Mouse (Mus musculus) frontal cortex, adult (tissue): Measurements from ENCODE around the gene Atxn7l2.

ENCODE experiments used
- ATAC-seq: cut with Nextera tagmentation; 2 replicates; pipeline ENCODE4 v1.9.2; 2017; ENCODE audit warnings: mild to moderate bottlenecking, moderate library complexity, mixed read lengths; ENCODE audit not compliant: low TSS enrichment

Atxn7l2 gene

GRCm38 (mm10) chr3:108178756-108179715 is 31.7 kb downstream of the Atxn7l2 start:
- ATAC-seq, result no peak

GRCm38 (mm10) chr3:108174672-108175531 is 35.8 kb downstream of the Atxn7l2 start:
- peak; percentile 95 for ATAC-seq

DNA sequence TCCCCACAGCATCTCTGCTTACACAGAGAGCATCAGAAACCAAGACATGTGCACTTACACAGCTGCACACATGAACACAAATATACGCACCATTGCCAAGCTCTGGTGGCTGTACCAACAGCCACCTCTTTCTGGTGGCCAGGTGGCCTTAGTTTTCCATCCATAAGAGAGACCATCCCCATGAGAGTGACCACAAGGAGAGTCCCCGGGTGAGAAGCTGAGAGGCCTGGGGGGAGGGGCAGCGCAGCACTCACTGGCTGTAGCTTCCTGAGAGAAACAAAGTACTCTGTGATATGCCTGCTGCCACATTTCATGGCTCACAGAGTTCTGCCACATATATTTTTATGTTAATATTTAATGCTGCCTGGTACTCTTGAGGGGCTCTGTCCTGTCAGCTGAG is 41.5 kb downstream of the Atxn7l2 start:
- ATAC-seq, result no peak

DNA sequence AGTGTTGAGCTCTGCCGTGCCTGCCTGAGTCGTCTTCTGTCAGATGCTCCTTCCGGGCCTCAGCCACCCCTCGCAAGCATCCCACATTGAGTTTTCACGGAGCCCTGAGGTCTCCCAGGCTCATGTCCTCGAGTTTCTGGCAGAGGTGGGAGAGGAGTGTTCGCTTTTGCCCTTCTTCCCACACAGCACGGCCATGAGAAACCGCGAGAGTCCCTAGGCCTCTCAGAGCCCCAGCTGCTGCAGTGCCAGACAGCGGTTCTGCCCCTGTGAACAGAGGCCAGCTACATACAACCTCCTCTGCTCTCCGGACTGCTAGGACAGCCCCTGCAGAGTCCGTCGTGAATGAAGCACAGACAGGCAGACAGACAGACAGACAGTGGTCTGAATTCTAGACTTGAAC is 43.2 kb downstream of the Atxn7l2 start:
- no peak for ATAC-seq

GRCm38 (mm10) chr3:108166486-108167211 is 44.1 kb downstream of the Atxn7l2 start:
- peak; percentile 57 for ATAC-seq

- ATAC-seq, result no peak
Measured at GRCm38 (mm10) chr3:108165532-108166315, 45.0 kb downstream of the Atxn7l2 start.

GRCm38 (mm10) chr3:108164807-108165206 is 45.9 kb downstream of the Atxn7l2 start:
- ATAC-seq, result peak; percentile 71

DNA sequence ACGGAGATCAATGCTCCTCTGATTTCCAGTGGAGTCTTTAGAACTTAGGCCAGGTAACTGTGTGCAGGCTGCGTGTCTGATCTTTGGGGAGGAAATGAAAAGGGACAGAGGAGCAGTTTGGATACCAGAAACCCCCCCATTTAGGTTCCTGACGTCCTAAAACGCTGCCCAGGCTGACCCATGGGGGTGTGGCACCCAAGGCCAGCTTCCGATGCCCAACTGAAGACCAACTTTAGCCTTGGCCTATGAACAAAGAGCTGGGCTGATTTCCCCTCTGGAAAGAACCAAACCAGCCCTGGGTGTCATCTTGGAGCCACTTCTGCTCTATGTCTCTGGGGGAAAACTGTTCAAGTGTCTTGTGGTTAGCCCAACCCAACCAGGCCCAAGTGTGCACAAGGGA is 46.6 kb downstream of the Atxn7l2 start:
- ATAC-seq, result no peak

- peak; percentile 85 for ATAC-seq
Measured at GRCm38 (mm10) chr3:108158383-108159037, 52.2 kb downstream of the Atxn7l2 start.

DNA sequence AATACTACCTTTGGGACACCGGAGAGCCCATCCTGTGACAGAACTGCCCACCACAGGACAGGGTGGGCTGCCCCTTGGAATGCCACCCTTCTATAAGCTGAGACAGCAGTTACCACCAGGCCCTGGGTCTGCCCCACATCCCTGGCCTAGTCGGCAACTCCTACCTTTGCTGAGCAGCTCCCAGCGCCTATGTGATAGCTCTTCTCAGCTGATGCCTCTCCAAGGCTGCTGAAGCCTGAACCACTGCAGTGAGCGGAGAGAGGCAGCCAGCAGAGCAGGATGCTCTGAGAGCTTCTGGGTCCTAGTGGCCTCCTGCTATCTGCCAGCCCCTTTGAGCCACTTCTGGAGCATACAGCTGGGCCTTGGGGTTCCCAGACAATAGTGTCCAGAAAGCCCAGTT is 56.1 kb downstream of the Atxn7l2 start, which contains the start of gene Gpr61:
Gene Gpr61 (minus strand): TSS at position 227 of the 400 bp plus-strand sequence.
- ATAC-seq, result peak; percentile 83

DNA sequence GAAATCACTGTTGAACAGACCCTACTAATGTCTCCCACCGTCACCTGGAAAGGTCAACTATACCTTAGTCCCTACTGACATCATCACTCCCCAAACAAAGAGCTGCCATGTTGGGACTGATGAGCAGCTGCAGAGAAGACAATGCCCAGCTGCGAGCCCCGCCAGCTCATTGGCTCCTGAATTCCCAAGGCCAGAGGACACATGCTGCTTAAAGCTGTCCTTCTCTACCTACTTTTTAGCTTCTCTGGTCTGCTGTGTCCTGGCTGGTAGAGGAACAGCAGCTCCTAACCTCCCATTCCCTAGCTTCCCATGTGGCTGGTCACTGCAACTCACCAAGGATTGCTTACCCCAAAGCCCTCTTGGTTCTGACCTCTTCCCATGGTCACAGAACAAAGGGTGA is 58.4 kb downstream of the Atxn7l2 start:
- ATAC-seq, result no peak
